Mouse (Mus musculus) C2C12 (cell line): Measurements from ENCODE around the gene Grcc10.

Experiments
- CTCF ChIP-seq: IDR thresholded peaks from one replicate; pipeline ENCODE4 v1.5.1; 2011; ENCODE audit not compliant: control insufficient read depth, insufficient read depth, insufficient read length
- MYOG ChIP-seq: IDR thresholded peaks from one replicate; pipeline ENCODE4 v1.6.1; 2011; ENCODE audit not compliant: control insufficient read depth, insufficient read length; ENCODE audit errors: extremely low read depth

DNA sequence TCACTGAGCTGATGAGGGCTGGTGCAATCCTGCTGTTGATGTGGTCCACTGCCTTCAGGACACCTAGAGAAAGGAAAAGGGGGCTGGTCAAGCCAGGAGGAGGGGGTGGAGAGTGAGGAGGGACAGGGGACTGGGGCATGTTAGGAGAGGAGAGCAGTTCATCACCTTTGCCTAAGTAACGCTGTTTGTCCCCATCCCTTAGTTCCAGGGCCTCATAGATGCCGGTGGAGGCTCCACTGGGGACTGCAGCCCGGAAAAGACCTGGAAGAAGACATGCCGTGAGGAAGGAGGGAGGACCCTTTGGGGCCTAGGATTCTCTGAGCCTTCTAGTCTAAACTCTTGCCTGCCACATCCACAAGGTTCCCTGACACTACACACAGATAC is 26.4 kb upstream of the Grcc10 start:
- no peak for TF ChIP-seq MYOG
- TF ChIP-seq CTCF = no peak
